Mouse (Mus musculus) adrenal gland, adult (tissue): Measurements from ENCODE around the gene Tradd.

Experiments
- DNase-seq, 2 experiments: peaks; one replicate each; pipeline ENCODE4 v3.0.0; 2022 to 2023; ENCODE audit warnings: low spot score in 1 of 2; ENCODE audit not compliant: inconsistent age in 2 of 2

Gene Tradd

GRCm38 (mm10) chr8:105275387-105275786 lies 11.0 kb upstream of the Tradd start:
- peak in 1 of 2 experiments; percentile 16 for DNase-seq

GRCm38 (mm10) chr8:105270916-105271186 lies 6.4 kb upstream of the Tradd start:
- DNase-seq = peak; percentile 15 to 49

- peak in 1 of 2 experiments; percentile 16 for DNase-seq
These were observed 5.9 kb upstream of the Tradd start for GRCm38 (mm10) chr8:105270101-105270915.

GRCm38 (mm10) chr8:105269461-105269947 lies 5.1 kb upstream of the Tradd start, which contains the start of gene Hsf4:
Hsf4 (plus strand) TSS chr8:105269801.
- DNase-seq = peak; percentile 82 to 90

GRCm38 (mm10) chr8:105269075-105269458 lies 4.7 kb upstream of the Tradd start:
- no peak for DNase-seq

GRCm38 (mm10) chr8:105268342-105269074 lies 4.1 kb upstream of the Tradd start:
- DNase-seq = peak; percentile 49 to 71

- DNase-seq = peak in 1 of 2 experiments; percentile 8
These were observed 2.4 kb upstream of the Tradd start for GRCm38 (mm10) chr8:105266775-105267174.

GRCm38 (mm10) chr8:105265128-105265527 lies 719 bp upstream of the Tradd start:
- peak; percentile 20 to 62 for DNase-seq

GRCm38 (mm10) chr8:105263244-105263912 lies 1.0 kb downstream of the Tradd start:
- DNase-seq = no peak

- no peak for DNase-seq
These were observed 3.0 kb downstream of the Tradd start for GRCm38 (mm10) chr8:105261326-105261980.

- no peak for DNase-seq
These were observed 3.9 kb downstream of the Tradd start for GRCm38 (mm10) chr8:105260371-105261099.

- DNase-seq = peak; percentile 77 to 92
These were observed 4.6 kb downstream of the Tradd start for GRCm38 (mm10) chr8:105259721-105260320.

GRCm38 (mm10) chr8:105258911-105259720 lies 5.3 kb downstream of the Tradd start:
- peak; percentile 18 to 44 for DNase-seq

- DNase-seq = peak in 1 of 2 experiments; percentile 16
These were observed 6.9 kb downstream of the Tradd start for GRCm38 (mm10) chr8:105257318-105258114.

- DNase-seq = peak; percentile 59 to 77
These were observed 9.5 kb downstream of the Tradd start, which contains the start of gene B3gnt9 for GRCm38 (mm10) chr8:105254966-105255350. B3gnt9 (minus strand) TSS chr8:105255153.

- DNase-seq = peak; percentile 88 to 95
These were observed 10.1 kb downstream of the Tradd start for GRCm38 (mm10) chr8:105254152-105254965.

- DNase-seq = no peak
These were observed 10.7 kb downstream of the Tradd start for GRCm38 (mm10) chr8:105253766-105254151.
